Mouse (Mus musculus): ENCODE measurements at regions not wholly inside any gene's neighbourhood (a gene's known extent, or its start where the extent isn't known, plus 50 kb on each side); places are given as distances from the start of the nearest gene placed in this dataset.

DNA sequence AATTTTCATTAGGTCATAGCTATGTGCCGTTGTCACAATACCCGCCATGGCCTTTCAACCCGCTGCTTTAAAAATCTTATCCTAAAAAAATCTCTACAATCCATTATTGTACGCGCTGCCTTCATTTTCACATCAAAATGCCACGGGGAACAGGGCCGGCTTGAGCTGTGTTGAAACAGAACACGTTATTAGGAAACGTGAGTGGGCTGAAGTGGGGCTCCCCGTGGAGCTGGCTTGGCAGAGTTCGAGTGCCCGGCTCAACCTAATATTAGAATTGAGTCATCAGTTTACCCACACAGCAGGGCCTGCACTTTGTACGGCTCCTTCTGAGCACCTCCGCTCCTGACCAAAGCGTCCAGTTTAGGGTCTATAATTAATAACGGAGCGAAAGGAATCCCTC lies 163.5 kb downstream of the Twistnb start:
- Histone ChIP-seq H3K27me3 (replicated peaks) (no peaks in the 10 kb centered on the region), H3K9me3 (no peaks in the 10 kb centered on the region), H3K27ac (0 out of 2 replicates have a peak overlapping the region, but pooled peaks have one; percentile 22), H3K4me2 (peak overlapping the region; percentile 41), H3K36me3 (no peaks in the 10 kb centered on the region), H3K4me1 (no peaks in the 10 kb centered on the region), H3K9ac (no peak overlapping the region), H3K4me3 (replicated peaks) (0 out of 2 replicates have a peak overlapping the region, but pooled peaks have one; percentile 2)
- 39% methylated on average over 17 of the region's 17 CpGs for WGBS
- no peak for ATAC-seq (ENCODE audit: insufficient read depth, low FRiP score, low read depth)

DNA sequence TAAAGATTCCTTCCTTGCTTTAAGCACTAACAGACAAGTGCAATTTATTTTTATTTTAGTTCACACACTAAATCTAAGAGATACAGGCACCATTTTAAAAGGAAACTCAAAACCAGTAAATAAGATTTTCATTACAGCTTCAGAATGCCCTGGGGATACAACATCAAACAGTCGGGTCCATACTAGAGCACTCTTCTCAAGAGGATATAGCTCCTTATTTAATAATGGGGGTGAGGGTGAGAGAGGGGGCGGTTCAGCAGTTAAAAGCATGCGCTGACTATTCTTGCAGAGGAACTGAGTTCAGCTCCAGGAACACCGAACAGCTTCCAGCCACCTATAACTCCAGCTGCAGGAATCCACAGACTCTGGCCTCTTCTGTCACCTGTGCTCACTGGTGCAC lies 164.2 kb downstream of the Twistnb start:
- ATAC-seq (ENCODE audit: insufficient read depth, low FRiP score, low read depth): no peak
- 51% methylated on average over 4 of the region's 4 CpGs for WGBS
- no peak overlapping the region for H3K4me2 ChIP-seq
- H3K36me3 ChIP-seq: no peaks in the 10 kb centered on the region
- H3K27me3 ChIP-seq (replicated peaks): no peaks in the 10 kb centered on the region
- H3K27ac ChIP-seq: no peak overlapping the region
- H3K9me3 ChIP-seq: no peaks in the 10 kb centered on the region
- no peak overlapping the region for H3K4me3 ChIP-seq (replicated peaks)
- no peaks in the 10 kb centered on the region for H3K4me1 ChIP-seq
- H3K9ac ChIP-seq: no peak overlapping the region

DNA sequence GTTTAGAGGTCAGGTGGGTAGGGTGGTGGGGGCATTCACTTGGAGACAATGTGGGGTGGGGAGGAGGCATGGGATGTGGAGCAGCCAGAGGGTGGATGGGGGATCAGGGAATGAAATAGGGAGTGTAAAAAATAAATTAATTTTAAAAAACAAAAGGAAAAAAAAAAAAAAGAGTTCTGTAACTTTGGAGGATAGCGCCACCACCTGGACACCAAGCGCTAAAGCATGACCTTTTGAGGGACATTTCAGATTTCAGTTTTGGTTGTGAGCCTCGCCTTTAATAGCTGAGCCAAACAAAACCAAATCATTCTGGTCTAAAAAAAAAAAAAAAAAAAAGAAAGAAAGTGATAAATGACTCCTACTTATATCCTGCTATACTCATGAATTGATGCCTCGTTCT lies 176.0 kb downstream of the Twistnb start:
- no peak overlapping the region for H3K9ac ChIP-seq
- 0 out of 2 replicates have a peak, but pooled peaks cover 4% of the 10 kb centered on the region for H3K4me1 ChIP-seq
- no peaks in the 10 kb centered on the region for H3K36me3 ChIP-seq
- H3K4me2 ChIP-seq: no peak overlapping the region
- H3K27ac ChIP-seq: no peak overlapping the region
- H3K27me3 ChIP-seq (replicated peaks): no peaks in the 10 kb centered on the region
- no peak for ATAC-seq (ENCODE audit: insufficient read depth, low FRiP score, low read depth)
- no peaks in the 10 kb centered on the region for H3K9me3 ChIP-seq
- WGBS: 57% methylated on average over 4 of the region's 4 CpGs
- H3K4me3 ChIP-seq (replicated peaks): no peak overlapping the region

DNA sequence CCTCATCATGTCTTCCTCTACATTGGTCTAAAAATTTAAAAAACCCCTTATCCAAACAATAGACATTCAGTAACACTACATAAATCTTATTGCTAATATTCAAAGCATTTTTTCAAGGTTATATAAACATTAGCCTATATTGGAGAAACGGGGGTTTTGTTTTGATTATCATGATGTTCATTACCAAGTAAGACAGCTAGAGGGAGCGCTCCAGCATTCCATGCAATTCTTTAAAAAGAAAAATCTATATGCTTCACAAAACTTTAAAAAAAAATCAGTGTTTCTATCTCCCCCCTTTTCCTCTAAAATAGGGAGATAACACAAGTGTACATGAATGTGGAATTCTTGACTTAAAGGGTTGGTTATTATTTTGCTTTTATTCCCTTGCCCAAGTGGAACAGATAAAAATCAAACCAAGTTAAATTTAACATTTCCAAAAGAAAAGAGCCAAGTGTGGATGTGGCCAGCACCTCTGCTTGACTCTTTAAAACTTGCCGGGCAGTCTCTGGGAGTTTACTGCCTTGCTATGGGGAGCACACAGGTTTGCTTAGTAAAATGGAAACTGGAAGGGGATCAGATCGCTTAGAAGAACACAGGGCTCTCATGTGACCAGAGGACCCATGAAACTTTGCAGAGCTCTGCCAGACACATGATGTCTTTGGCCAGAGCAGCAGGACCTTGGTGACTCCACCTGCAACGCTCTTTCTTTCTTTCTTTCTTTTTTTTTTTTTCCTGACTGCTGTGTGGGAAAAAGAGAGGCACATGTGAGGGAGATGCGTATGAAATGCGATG lies 178.6 kb downstream of the Twistnb start:
- no peak for ATAC-seq (ENCODE audit: insufficient read depth, low FRiP score, low read depth)
- Histone ChIP-seq H3K27me3 (replicated peaks) (no peaks in the 10 kb centered on the region), H3K4me1 (0 out of 2 replicates have a peak, but pooled peaks cover 4% of the 10 kb centered on the region)

DNA sequence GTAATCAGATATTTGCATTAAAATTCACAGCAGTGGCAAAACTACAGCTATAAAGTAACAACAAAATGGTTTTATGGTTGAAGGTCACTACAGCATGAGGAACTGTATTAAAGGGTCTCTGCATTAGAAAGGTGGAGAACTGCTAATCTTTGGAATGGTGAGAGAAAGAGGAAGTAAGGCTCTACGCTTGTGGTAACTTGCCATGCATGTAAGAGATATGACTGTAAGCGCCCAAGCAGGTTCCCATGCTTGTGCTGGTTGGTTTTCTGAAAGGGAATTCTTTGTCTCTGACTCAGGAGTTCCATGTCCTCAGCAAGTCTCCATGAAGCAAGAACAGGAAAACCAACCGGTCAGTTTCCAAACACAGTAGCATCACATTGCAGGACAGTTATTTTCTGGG lies 182.9 kb downstream of the Twistnb start:
- 66% methylated on average over 3 of the region's 3 CpGs for WGBS
- H3K36me3 ChIP-seq: no peaks in the 10 kb centered on the region

More for the DNA sequence above, 178.6 kb downstream of the Twistnb start:
- no peak overlapping the region for H3K27ac ChIP-seq
- 50% methylated on average over 7 of the region's 7 CpGs for WGBS
- no peak overlapping the region for H3K4me3 ChIP-seq (replicated peaks)
- H3K36me3 ChIP-seq: no peaks in the 10 kb centered on the region
- no peak overlapping the region for H3K9ac ChIP-seq
- H3K9me3 ChIP-seq: no peaks in the 10 kb centered on the region
- H3K4me2 ChIP-seq: no peak overlapping the region

DNA sequence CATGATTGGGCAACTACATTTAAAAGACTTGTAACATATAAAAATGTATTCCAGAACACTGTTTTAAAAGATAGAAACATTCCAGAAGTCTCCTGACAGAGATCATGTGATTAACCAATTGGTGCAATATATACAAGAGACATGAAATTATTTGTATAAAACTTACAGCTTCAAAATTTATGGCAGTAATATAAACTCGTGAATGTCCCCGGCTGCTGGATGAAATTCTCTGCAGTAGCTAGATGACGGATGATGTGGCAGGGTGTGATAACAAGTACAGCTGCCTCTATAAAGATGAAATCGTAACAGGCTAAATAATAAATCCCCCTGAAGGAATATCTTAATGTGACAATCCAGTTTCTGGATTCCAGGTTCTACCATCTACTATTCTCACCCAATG lies 191.0 kb downstream of the Twistnb start:
- H3K4me3 ChIP-seq (replicated peaks): no peak overlapping the region
- H3K4me2 ChIP-seq: no peak overlapping the region
- no peak overlapping the region for H3K9ac ChIP-seq
- 33% methylated on average over 4 of the region's 4 CpGs for WGBS
- no peaks in the 10 kb centered on the region for H3K9me3 ChIP-seq
- no peaks in the 10 kb centered on the region for H3K4me1 ChIP-seq
- H3K27ac ChIP-seq: no peak overlapping the region
- no peak for ATAC-seq (ENCODE audit: insufficient read depth, low FRiP score, low read depth)
- H3K36me3 ChIP-seq: no peaks in the 10 kb centered on the region
- H3K27me3 ChIP-seq (replicated peaks): no peaks in the 10 kb centered on the region

More for the DNA sequence above, 182.9 kb downstream of the Twistnb start:
- H3K27me3 ChIP-seq (replicated peaks): no peaks in the 10 kb centered on the region
- H3K9ac ChIP-seq: no peak overlapping the region
- no peak overlapping the region for H3K4me2 ChIP-seq
- no peak for ATAC-seq (ENCODE audit: insufficient read depth, low FRiP score, low read depth)
- H3K4me3 ChIP-seq (replicated peaks): no peak overlapping the region
- H3K9me3 ChIP-seq: no peaks in the 10 kb centered on the region
- H3K27ac ChIP-seq: no peak overlapping the region
- 0 out of 2 replicates have a peak, but pooled peaks cover 4% of the 10 kb centered on the region for H3K4me1 ChIP-seq

DNA sequence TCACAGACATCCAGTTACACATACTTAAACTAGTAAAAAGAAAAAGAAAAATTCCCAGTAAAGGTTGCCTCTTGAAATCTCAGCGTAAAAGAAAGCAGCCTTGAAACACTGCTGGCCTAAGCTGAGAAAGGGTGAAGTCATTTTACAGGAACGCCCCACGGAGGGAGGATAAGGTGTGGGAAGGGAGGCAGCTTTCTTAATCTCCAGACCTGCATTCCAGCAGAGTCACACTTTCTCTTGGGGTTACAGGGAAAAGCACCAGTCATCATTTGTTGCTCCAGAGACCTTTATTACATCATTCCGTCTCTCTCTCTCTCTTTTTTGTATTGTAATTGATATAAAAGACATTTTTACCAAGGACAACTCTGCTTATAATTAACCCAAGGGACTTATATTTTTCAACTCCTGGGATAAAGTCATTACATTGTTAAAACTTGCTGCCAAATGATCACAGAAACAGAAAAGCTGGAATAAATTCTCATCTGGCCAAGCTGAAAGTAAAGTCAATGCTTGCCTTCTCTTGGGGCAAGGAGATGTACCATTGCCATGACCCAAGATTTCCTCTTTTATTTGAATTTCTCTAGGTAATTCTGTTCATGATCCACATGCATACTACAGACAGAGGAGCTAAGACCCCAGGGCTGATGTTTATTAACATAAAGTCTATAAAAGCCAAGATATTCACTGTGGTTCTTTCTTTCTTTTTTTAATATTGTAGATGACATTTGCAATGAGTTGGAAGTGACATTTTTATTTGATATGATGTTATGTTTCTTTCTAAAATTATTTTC lies 196.9 kb downstream of the Twistnb start:
- Histone ChIP-seq H3K9me3 (no peaks in the 10 kb centered on the region), H3K4me3 (replicated peaks) (no peak overlapping the region), H3K9ac (no peak overlapping the region), H3K4me1 (no peaks in the 10 kb centered on the region), H3K27me3 (replicated peaks) (no peaks in the 10 kb centered on the region), H3K36me3 (no peaks in the 10 kb centered on the region), H3K4me2 (no peak overlapping the region), H3K27ac (no peak overlapping the region)
- no peak for ATAC-seq (ENCODE audit: insufficient read depth, low FRiP score, low read depth)
- WGBS: 61% methylated on average over 4 of the region's 4 CpGs

DNA sequence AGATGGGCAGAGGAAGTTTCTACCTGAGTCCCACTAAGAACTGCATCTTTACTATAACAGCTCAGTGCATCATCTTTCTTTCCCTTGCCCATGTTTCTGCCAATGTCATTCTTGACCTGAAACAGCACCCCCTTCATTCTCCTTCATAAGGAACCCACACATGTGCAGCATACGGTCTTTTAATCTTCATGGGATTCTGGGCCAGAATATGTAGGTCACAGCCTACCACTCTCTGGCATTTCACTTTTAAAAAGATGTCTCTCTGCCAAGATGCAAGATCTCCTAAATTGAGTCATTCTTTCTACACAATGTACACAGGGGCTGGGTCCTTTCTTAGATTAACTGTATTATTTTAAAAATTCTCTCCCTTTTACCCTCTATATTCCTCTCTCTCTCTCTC lies 223.2 kb downstream of the Twistnb start:
- Histone ChIP-seq H3K36me3 (no peaks in the 10 kb centered on the region), H3K9me3 (no peaks in the 10 kb centered on the region)
- ATAC-seq (ENCODE audit: insufficient read depth, low FRiP score, low read depth): no peak

DNA sequence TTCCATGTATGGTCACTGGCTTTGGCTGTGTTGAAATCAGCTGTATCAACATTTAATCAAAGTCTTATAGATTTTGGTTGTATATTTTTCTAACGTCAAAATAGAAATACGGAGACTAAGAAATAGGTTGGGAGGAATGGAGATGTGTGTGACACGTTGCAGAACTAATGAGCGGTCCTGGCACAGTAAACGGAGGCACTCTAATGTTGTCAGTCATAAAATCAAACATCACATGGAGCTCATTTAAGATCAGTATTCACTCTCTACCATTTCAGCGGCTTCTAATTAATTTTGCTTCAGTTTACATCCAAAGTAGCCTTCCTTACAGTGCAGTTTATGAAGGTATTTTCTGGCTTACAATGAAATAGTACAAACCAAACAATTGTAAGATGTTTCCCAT lies 246.1 kb downstream of the Twistnb start:
- Histone ChIP-seq H3K36me3 (no peaks in the 10 kb centered on the region), H3K9me3 (no peaks in the 10 kb centered on the region), H3K4me1 (no peaks in the 10 kb centered on the region), H3K27ac (no peak overlapping the region), H3K4me3 (replicated peaks) (no peak overlapping the region), H3K9ac (no peak overlapping the region), H3K27me3 (replicated peaks) (no peaks in the 10 kb centered on the region), H3K4me2 (no peak overlapping the region)
- 69% methylated on average over 6 of the region's 6 CpGs for whole genome bisulfite sequencing
- ATAC-seq (ENCODE audit: insufficient read depth, low FRiP score, low read depth): no peak

More for the DNA sequence above, 223.2 kb downstream of the Twistnb start:
- Histone ChIP-seq H3K9ac (no peak overlapping the region), H3K27me3 (replicated peaks) (no peaks in the 10 kb centered on the region), H3K4me1 (no peaks in the 10 kb centered on the region), H3K4me3 (replicated peaks) (no peak overlapping the region), H3K4me2 (no peak overlapping the region), H3K27ac (no peak overlapping the region)
- WGBS: 65% methylated on average over 1 of the region's 1 CpGs

DNA sequence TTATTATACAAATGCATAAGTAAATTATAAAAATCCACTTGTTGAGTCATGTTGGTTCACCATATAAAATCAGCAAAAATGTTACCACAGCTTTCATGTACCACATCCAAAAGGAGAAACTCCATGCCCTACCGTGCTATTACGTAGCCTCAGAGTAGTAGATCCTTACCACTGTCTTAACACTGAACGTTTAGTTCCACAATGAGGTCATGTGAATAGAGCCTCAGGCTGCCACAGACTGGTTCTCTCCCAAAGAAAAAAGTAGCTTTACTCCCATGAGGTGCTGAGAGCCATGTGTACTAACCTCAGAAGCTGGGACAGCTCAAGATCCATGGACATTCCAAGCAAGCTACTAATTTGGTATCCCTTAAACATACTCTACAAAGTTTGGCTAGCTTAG lies 235.4 kb upstream of the Ferd3l start:
- Histone ChIP-seq H3K4me2 (no peak overlapping the region), H3K9me3 (no peaks in the 10 kb centered on the region), H3K27me3 (replicated peaks) (no peaks in the 10 kb centered on the region), H3K4me3 (replicated peaks) (no peak overlapping the region), H3K36me3 (no peaks in the 10 kb centered on the region), H3K9ac (no peak overlapping the region), H3K4me1 (no peaks in the 10 kb centered on the region), H3K27ac (no peak overlapping the region)
- ATAC-seq (ENCODE audit: insufficient read depth, low FRiP score, low read depth): no peak
- WGBS: 86% methylated on average over 3 of the region's 3 CpGs

DNA sequence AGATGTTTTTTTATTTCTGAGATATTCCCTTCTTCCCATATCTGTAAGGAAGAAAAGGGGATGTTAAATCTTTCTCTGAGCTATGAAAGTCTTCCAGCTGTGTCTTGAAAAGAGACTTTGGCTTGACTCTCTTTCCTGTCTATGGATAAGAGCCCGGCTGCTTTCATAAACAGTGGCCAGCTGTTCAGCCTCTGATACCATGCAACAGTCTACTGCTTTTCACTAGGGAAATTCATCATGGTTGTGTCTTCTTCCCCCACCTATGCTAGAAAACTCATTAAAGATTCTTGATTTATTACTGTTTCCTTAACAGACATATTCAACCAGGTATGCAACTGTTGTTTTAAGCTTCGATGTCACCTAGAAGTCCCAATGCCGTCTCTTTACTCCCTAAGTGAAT lies 213.8 kb upstream of the Ferd3l start:
- H3K4me2 ChIP-seq: no peak overlapping the region
- WGBS: 31% methylated on average over 3 of the region's 3 CpGs
- no peak; the same call in 1 of the 2 replicates for ATAC-seq (ENCODE audit: insufficient read depth, low FRiP score, low read depth)
- H3K4me3 ChIP-seq (replicated peaks): no peak overlapping the region
- H3K36me3 ChIP-seq: no peaks in the 10 kb centered on the region
- H3K4me1 ChIP-seq: peaks cover 3% of the 10 kb centered on the region; the same call in 1 of the 2 replicates
- no peak overlapping the region for H3K9ac ChIP-seq
- no peaks in the 10 kb centered on the region for H3K9me3 ChIP-seq
- no peak overlapping the region for H3K27ac ChIP-seq
- H3K27me3 ChIP-seq (replicated peaks): no peaks in the 10 kb centered on the region

DNA sequence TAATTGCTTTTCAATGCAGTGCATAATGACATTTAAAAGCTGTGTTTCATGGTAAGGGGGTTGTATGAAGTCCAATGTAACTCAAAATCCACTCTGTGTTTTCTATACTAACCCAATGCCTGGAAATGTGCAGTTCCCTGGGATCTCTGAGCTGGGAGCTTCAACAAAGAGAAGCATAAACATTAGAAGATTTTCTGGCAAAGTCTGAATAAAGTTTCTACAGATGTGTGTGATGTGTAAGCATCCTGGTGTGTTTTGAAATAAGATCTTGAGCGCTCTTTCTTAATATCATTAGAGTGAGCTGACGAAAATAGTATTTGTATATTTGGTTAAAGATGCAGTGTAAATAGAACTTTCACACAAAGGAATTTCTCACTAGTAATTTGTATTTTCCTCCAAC lies 212.2 kb upstream of the Ferd3l start:
- no peak overlapping the region for H3K27ac ChIP-seq
- no peak for ATAC-seq (ENCODE audit: insufficient read depth, low FRiP score, low read depth)
- H3K9ac ChIP-seq: no peak overlapping the region
- 58% methylated on average over 2 of the region's 2 CpGs for WGBS
- peaks cover 3% of the 10 kb centered on the region; the same call in 1 of the 2 replicates for H3K4me1 ChIP-seq
- H3K4me3 ChIP-seq (replicated peaks): no peak overlapping the region
- H3K27me3 ChIP-seq (replicated peaks): no peaks in the 10 kb centered on the region
- no peaks in the 10 kb centered on the region for H3K9me3 ChIP-seq
- no peaks in the 10 kb centered on the region for H3K36me3 ChIP-seq
- no peak overlapping the region for H3K4me2 ChIP-seq

Measured in stomach, embryonic 15.5 days (tissue).